Mouse (Mus musculus): ENCODE measurements around the gene Gpr157.

Gene Gpr157

DNA sequence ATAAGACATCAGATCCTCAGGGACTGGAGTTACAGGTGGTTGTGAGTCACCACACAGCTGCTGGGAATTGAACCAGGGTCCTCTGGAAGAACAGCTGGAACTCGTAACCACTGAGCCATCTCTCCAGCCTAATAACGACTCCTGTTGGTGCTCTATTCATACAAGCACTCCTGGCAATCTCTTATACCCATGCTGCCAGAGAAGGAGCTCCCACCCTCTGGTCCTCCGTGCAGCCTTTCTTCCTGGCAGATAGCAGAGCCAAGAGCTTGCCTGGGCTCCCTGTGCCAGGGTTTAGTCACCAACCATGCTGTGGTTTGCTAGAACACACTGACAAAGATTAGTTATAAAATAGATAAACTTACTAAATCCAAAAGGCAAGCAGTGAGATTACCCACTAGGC, 22.5 kb downstream of the Gpr157 start:
- no peak for DNase-seq (ENCODE audit: low read depth, low spot score)

DNA sequence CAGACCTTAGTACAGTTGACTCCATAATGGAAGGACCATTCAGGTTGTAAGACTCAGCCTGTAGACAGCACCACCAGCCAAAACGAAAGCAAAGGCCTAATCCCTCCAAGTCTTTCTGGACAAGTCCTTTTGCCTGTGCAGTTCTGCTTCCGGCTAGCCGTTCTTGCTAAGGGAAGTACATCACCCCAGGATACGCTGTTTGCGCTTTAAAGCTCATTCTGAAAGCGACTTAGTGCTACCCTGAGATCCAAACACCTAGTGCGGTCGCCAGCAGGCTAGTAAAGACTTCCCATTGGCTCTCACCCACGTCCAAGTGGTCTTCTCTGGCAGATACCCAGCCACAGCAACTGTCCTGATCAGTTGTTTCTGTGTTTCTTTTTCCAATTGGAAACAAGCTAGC, 23.2 kb downstream of the Gpr157 start:
- DNase-seq (ENCODE audit: low read depth, low spot score), result no peak

DNA sequence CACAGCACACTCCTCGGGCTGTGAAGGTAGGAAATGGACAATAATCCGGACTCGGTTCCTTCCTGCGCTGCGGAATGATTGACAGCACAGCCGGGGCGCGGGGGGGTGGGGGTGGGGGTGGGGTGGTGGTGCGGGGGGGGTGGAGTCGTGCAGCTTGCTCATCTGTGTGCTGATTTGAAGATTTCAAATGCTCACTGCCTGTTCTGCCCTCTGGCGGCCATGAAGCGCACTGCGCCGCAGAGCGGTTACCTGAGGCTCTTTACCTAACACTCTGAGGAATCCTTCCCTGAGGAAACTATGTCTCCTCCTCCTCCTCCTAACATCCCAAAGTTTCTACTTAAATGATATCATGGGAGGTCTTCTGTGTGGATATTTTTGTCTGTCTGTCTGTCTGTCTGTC, 25.7 kb downstream of the Gpr157 start:
- no peak for DNase-seq (ENCODE audit: low read depth, low spot score)

DNA sequence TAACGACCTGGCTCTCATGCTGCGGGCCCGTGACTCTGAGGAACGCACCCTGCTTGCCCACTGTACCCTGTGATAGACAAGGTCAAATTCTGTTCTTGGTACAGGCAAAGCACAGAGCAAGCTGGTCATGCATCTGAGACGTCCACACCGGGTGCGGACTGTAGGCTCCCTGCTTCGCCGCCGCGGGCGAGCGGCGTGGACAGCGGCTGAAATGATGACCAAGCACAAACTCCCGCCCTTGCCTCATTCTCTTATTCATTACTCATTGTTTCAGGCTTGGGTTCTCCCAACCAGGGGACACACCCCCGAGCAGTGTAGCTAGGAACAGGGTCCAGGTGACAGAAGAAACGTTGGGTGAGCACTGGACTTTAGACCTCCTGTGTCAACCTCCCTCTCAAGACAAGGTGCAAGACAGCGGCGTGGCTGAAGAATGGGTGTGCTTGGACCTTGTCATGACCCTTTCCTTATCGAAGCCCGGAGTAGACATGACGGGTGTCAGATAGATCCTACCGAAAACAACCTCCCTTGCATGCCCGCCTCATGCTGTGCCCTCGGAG, 27.4 kb downstream of the Gpr157 start:
- no peak for DNase-seq (ENCODE audit: low read depth, low spot score)

DNA sequence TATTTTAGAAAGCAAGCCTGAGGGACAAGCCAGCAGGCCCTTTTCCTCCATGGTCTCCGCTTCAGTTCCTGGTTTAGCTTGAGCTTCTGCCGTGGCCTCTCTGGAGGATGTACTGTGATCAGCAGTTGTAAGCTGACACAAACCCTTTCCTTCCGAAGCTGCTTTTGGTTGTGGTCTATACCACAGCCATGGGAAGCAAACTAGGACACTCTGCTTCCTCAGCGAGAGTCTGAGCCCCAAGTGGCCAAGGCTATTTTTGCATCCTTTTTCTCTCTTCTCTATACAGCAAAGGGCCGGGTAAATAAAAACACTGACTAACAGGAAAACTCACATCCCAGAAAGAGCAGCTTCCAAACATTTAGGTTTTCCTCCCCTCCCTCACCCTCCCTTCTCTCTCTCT, 30.1 kb downstream of the Gpr157 start:
- DNase-seq (ENCODE audit: low read depth, low spot score), result peak; percentile 60

DNA sequence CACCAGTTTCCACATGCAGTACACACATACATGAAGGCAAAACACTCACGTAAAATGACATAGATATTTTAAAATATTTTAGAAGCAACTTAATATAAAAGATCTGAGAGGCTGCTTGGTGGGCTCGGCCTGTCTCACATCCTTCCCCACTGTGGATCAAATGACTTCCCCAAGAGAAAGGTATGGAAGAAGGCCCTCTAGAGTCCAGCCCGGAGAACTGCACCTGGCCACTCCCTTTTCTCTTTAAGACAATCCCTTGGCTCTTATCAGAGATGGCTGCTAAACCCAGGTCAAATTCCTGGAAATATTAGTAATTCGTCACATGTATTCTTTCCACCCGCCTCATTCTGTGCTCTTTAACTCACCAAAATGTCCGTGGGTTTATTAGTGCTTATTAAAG, 31.0 kb downstream of the Gpr157 start:
- no peak for DNase-seq (ENCODE audit: low read depth, low spot score)

DNA sequence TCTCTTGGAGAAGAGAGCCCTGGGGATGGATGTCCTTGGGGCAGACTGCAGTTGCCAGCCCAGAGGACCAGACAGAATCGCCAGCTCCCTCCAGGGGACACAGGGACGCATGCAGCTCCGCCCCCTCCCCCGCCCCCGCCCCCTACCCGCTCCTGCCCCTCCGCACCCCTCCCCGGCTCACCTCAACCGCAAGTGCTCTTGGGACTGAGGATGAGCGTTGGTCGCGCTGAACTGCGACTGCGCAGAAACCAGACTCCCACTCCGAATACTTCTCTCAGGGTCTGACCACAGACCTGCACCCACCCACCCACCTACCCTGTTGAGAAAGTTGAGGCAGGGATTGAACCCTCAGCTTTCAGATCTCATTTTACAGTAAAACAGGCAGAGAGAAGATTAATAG, 31.9 kb downstream of the Gpr157 start, which contains the start of gene Slc2a5:
TSS of gene Slc2a5 (plus strand) at position 229 of the 400 bp plus-strand sequence.
- no peak for DNase-seq (ENCODE audit: low read depth, low spot score)

DNA sequence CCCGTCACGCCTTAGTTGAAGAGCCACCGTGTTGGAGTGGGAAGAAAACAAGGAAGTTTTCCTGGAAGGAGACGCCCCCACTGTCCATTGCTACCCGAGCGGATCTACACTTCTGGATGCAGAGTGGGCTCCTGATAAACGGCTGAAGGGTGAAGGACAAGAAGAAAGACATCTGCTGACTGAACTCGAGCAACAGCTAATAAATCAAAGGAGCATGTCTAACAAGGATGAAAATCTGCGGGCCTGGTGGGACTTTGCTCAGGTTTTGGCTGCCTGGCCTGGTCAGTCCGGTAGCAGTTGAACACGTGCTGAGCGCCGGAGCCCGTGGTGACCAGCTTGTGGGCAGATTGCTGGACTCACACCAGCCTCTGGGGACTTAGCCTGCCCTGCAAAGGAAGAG, 32.5 kb downstream of the Gpr157 start:
- no peak for DNase-seq (ENCODE audit: low read depth, low spot score)

DNA sequence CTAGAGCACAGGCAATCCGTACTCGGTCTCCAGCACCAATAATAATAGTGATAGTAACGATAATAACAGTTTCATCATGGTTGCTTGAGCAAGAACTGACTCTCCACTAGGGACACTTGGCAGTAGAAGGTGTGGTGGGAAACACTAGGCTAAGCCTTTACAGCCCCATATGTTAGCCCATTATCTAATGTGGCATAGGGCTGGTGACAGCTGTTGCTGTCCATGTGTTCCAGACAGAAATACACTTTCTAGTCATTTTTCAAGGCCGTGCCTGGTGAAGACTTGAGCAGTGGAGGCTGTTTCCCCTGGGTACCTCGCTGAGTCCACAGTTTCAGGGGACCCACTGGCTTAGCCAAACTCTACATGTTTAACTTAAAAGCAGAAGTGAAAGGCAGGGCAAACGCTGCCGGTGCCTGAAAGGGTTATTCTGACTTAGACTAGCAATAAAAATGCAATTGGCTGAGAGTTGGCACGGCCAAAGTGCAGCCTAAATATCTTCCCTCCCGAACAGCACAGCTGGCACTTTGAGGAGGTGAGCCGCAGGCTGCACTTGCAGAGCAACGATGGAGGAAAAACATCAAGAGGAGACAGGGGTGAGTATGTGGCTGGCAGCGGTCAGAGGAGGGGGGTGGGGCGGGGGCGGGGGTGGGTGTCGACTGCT, 33.1 kb downstream of the Gpr157 start:
- DNase-seq (ENCODE audit: low read depth, low spot score), result no peak

DNA sequence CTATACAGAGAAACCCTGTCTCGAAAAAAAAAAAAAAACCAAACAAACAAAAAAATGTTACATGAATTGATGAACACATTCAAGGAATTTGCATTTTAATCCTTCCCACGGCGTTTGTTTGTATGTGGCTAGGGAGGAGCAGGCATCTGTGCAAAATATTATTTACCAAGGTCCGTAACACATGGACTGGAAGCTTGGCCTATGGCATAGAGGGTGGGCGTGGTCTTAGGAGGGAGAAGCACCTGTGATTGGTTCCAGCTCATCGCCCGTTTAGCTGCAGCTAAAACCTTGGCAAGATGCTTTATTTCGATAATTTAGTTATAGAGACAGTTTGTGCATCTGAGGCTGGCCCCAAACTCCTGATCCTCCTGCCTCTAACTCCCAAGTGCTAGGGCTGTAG, 34.3 kb downstream of the Gpr157 start:
- DNase-seq (ENCODE audit: low read depth, low spot score), result no peak

DNA sequence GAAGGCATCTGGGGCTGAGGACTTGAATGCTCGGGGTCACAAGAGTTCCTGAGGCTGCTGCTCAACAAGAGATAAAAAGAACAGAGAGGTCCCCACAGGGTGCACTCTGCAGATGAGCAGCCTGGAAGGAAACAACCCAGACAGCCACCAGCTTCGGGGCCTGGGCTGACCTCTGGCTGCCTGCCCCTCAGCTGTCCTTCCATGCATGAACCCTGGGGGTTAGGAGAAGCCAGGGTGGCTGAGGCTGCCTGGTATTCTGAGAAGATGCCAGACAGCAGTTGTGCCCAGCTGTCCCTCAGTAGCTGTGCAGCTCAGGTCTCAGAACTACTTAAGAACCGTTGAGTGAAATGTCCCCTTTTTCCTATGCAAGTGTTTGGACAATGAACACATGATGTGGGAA, 35.3 kb downstream of the Gpr157 start:
- no peak for DNase-seq (ENCODE audit: low read depth, low spot score)

DNA sequence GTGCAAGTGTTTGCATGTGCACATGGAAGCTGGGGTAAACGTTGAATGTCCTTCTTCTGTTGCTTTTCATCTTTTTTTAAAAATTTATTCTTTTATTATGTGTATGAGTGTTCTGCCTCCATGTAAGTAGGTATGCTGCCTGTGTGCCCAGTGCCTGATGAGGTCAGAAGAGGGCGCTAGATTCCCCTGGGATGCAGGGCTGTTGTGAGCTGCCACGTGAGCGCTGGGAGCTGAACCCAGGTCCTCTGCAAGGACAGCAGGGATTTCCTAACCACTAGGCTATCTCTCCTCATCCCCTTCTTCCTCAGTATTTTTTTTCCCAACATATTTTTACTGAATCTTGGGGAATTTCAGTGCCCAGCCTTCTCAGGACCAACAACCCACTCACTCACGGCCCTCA, 39.2 kb downstream of the Gpr157 start:
- no peak for DNase-seq (ENCODE audit: low read depth, low spot score)

DNA sequence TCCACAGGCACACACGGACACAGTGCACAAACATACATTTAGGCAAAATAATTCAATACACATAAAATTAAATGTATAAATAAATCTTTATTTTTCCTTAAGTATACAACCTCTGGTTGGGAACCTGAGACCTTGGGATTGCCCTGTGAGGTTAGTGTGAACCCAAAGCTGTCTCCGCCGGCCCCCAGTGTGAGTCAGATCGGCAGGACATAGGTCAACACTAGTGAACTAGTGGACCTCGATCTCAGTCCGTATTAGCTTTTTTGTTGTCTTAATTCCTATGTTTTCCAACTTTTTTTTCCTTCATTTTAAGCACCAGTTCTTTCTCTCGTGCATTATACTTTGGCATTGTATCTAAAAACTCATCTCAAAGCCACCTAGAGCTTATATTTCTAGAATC, 40.7 kb downstream of the Gpr157 start:
- no peak for DNase-seq (ENCODE audit: low read depth, low spot score)

DNA sequence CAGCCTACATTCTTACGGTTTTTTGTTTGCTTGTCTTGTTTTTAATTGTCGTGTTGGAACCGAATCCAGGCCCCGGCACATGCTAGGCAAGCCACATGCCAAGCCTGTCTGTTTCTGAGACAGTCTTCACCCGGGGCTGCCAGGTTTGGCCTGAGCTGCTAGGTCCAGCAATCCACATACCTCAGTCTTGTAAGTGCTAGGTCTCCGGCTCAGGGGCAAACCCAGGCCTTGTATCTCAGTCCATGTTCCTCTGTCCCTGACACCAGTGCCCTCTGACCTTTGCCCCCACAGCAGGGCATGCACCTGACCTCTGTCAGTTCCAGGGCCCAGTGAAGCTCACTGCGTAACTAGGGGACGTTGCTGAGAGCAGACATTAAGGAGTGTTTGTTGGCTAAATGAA, 41.4 kb downstream of the Gpr157 start:
- no peak for DNase-seq (ENCODE audit: low read depth, low spot score)

DNA sequence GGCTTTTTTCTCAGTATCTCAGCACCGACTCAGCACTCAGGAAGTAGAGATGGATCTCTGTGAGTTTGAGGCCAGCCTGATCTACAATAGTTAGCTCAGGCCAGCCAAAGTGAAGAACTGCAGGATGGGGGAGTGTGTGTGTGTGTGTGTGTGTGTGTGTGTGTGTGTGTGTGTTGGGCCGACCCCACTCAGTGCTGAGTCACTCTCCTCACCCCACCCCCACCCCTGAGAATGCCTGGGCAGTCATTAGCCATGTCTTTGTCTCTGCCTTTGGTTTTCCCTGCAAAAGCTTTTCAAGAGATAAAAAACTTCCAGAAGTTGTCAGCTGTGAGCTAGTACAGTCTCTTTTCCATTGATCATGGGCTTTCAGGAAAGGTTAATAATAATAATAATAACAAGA, 43.5 kb downstream of the Gpr157 start:
- no peak for DNase-seq (ENCODE audit: low read depth, low spot score)

DNA sequence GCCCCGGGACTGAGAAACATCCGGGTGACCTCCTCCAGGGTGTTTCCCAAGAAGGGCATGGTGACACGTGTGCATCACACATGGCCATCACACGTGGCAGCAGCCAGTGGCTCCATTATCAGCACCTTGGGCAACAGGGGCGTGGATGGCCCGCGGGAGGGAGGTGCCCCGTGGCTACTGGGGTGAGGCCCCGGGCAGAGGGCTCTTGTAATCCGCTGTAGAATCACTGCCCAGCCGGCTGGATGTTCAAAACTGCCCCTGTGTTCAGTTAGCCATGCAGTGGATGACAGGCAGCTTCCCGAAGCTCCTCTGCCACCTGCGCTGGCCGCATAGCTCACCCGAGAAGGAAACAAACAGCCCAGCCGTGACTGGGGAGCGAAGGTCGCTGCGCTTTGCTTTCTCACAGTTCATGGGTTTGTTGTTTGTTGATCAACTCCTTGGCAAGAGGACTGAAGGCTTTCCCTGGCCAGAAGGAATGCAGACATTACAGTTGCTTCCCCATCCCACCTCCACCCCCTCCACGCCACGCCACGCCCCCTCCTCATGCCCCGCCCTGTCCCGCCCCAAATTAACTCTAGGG, 45.6 kb downstream of the Gpr157 start:
- no peak for DNase-seq (ENCODE audit: low read depth, low spot score)

DNA sequence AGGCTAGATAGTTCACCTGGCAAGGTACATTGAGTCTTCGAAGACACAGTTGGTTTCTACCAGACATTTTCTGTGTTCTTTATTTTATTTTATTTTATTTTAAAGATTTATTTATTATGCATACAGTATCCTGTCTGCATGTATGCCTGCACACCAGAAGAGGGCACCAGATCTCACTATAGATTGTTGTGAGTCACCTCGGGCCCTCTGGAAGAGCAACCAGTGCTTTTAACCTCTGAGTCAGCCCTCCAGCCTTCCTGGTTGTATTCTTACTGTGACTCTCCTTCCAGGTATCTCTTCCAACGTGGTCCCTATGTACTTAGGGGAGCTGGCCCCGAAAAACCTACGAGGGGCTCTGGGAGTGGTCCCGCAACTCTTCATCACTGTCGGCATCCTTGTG, 48.1 kb downstream of the Gpr157 start:
- no peak for DNase-seq (ENCODE audit: low read depth, low spot score)

DNA sequence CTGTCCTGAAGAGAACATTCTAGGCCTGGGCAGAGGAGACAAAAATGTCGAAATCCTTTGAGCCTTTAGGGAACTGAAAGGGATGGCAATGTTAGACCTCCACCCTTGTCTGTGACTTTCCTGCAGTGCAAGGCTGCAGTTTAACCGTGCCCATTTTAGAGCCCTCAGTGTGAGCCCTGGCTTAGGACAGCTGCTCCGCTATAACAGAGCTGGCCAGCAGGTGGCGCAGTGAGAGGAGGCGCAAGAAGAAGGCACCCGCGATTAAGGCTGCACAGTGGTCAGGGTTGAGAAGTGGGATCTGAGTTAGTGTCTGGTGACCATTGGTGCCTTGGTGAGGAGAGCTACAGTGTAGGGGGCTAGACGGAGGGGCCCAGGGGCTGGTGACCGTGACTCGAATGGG, 49.5 kb downstream of the Gpr157 start:
- peak; percentile 24 for DNase-seq (ENCODE audit: low read depth, low spot score)

DNA sequence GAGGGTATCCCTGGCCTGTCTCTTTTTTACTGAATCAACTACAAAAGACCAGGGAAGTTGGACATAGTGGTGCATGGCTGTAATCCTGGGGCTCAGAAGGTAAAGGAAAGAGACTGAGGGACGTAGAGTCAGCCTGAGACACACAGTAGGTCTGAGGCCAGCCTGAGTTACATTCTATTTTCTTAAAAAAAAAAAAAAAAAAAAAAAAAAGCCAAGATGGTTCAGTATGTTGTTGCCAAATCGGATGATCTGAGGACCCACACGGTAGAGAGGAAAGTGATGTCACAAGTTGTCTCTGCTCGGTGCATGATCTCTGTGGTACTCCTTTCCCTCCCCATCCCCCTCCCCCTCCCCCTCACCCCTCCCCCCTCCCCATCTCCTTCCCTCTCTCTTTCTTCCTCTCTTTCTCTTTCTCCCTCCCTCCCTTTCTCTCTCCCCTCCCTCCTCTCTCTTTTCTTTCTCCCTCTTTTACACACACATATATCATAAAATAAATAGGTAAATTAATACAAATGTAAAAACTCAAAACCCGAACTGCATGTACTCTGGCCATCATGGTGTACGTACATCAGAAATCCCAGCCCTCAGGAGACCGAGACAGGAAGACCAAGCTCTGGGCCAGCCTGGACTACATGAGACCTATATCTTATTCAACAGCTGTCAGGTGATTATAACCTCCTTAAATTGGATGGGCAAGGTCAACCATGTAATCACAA, 50.4 kb downstream of the Gpr157 start:
- DNase-seq (ENCODE audit: low read depth, low spot score), result no peak

DNA sequence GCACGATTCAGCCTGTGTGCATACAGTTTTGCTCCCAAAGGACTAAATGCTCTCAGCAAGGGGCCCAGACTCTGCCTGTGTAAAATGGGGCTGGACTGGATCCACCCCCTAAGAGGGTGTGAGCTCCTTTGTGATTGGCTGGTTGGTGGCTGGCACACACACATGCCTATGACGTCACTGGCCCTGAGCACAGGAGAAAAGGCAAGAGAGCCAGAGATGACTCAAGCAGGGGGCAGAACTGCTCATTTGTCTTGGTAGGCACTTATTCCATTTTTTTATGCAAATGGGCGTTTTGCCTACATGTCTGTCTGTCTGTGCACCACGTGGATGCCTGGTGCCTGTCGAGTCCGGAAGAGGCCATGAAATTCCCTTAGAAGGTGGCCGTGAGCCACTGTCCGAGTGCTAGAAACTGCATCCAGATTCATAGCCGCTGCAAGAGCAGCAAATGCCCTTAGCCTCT, 50.9 kb downstream of the Gpr157 start:
- peak; percentile 73 for DNase-seq (ENCODE audit: low read depth, low spot score)

DNA sequence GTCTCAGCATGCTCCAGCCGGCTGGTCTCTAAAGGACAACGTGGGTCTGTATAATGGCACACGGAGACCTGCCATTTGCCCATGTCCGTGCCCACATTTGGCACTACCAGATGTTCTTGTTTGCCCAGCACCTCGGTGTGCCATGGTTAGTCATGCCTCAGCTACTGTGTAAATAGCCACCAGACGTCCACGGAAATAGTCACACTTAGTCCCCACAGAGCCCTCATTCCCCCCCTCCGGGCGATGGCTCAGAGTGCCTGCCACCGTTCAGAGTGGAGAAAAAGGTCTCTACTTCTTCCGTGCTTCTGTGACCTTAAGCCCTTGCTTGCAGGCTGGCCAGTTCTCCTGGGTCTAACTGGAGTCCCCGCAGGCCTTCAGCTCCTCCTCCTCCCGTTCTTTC, 51.9 kb downstream of the Gpr157 start:
- no peak for DNase-seq (ENCODE audit: low read depth, low spot score)

DNA sequence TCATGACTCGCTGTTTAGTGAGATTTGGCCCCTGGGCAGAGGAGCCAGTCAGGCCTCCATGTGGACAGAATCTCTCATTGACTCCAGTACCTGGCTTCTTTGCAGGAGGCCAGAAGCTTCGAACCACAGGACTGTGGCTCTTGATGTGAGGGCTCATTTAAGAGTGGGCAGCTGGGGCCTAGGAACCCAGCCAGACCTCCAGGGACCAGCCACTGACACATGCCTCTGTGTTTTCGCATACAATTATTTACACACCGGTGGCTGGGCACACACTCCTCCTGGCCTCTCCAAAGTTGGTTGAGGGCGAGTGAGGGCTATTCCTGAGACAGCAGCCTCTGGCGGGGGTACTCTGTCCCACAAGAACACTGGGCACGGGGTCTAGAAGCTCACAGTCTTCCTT, 53.2 kb downstream of the Gpr157 start:
- no peak for DNase-seq (ENCODE audit: low read depth, low spot score)

DNA sequence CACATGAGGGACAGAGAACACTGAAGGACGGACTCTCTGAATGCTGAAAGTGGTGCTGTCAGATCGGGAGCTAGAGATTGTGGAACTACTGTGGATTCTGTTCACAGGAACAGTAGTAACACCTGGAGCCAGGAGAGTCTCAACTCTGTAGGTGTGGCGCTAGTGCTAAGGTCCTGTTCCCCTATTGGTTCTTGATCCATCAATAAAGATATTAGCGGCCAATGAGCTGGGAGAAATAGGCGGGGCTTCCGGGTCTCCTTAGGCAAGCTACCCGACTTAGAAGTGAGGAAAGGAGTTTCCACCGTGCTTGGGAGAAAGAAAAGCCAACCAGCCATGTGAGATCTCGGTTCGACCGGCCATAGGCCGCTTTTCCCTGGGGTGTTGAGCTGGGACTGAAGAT, 57.1 kb downstream of the Gpr157 start:
- no peak for DNase-seq (ENCODE audit: low read depth, low spot score)

Data from telencephalon, adult 2 months (tissue).